Mouse (Mus musculus) fibroblast of lung, adult 2 months (primary cell): ENCODE measurements at regions not wholly inside any gene's neighbourhood (a gene's known extent, or its start where the extent isn't known, plus 50 kb on each side); places are given as distances from the start of the nearest gene placed in this dataset.
"Not testable (repeated sequence)": the region's sequence is repeated elsewhere in the genome, so short reads cannot be mapped to it uniquely, and the experiment has no call there.

ENCODE experiments used
- DNase-seq: peaks from one replicate; pipeline ENCODE4 v3.0.0-alpha.2; 2011; ENCODE audit warnings: low read depth

- DNase-seq = not testable (repeated sequence)
Observed at GRCm38 (mm10) chr15:8766208-8766607, 55.6 kb upstream of the Slc1a3 start.

GRCm38 (mm10) chr15:8761741-8762271, 51.2 kb upstream of the Slc1a3 start:
- DNase-seq = no peak

- DNase-seq = no peak
Observed at GRCm38 (mm10) chr15:8761132-8761531, 50.6 kb upstream of the Slc1a3 start.
